Mouse (Mus musculus): Measurements from ENCODE around the gene Gprasp2.
A peak's percentile ranks its signal among the peaks of the same experiment; 100 is the strongest.
"Not testable (repeated sequence)": the region's sequence is repeated elsewhere in the genome, so short reads cannot be mapped to it uniquely, and the experiment has no call there.

The Gprasp2 gene

DNA sequence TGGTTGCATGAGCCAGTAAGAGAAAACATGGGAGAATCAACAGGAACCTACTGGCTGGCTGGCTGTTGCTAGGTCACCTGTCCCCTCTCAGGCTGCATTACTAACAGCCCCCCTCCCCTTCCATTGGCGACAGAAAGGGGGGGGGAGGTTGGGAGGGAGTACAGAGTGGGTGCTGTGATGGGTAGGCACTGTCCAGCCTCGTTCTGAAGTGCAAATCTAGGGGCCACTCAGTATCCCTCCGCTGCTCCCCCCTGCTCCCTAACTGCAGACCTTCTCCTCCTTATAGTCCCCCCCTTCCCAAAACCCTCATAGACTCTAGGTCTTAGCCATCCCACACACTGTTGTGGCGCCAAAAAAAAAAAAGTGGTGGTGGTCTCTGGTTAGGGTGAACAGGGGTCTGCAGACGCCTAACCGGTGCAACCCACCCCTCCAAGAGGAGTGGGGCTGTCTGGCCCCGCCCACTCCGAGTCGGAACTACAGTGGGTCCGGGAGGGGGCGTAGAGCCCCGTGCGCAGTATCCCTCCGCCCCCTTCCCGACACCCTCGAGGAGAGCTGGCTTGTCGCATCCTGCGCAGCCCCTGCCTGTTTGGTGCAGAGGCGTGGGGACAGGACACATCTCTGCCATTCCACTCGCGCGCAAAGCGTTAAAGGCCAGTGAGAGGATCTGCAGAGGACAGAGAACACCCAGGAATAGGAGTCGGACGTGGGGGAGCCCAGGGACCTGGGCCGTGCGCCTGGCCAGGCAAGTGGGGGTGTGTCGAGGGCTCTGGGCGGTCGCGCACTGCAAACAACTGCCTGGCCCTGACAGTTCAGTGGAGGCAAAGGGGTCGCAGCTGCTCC, at the start of gene Gprasp2:
TSS of gene Gprasp2 (plus strand) at position 514 of the 840 bp plus-strand sequence.
- DNase-seq (ENCODE audit: low spot score) = peak; percentile 59

DNA sequence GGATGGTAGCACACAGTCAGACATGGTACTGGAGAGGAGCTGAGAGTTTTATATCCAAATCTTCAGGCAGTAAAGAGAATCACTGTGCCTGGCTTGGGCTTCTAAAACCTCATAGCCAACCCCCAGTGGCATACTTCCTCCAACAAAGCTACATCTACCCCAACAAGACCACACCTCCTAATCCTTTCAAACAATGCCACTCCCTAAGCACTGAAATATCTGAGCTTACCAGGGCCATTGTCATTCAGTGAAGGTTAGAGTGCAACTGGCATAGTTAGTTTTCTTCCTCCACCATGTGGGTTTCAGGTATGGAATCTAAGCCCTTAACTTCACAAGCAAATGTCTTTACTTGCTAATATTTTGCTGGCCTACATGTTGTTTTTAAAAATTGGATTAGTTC, 47.3 kb upstream of the Gprasp2 start:
- DNase-seq (ENCODE audit: low spot score) = no peak

DNA sequence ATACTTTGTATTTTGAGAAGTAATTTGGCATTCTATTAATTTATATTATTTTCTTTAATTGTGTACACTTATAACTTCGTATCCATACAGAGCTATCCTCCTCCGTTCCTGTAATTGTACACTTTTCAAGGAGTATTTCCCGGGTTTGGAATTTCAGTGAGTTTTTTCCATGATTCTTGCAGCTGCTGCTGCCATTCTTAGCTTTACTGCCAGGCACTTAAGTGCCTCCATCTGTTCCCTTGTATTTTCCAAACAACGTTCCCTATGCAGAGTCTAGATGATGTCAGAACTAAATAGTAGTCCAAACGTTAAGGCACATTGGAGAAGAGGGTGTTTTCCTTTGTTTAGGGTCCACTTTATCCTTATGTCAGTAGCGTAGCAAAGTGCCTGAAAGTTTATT, 46.5 kb upstream of the Gprasp2 start:
- DNase-seq (ENCODE audit: low spot score) = no peak

DNA sequence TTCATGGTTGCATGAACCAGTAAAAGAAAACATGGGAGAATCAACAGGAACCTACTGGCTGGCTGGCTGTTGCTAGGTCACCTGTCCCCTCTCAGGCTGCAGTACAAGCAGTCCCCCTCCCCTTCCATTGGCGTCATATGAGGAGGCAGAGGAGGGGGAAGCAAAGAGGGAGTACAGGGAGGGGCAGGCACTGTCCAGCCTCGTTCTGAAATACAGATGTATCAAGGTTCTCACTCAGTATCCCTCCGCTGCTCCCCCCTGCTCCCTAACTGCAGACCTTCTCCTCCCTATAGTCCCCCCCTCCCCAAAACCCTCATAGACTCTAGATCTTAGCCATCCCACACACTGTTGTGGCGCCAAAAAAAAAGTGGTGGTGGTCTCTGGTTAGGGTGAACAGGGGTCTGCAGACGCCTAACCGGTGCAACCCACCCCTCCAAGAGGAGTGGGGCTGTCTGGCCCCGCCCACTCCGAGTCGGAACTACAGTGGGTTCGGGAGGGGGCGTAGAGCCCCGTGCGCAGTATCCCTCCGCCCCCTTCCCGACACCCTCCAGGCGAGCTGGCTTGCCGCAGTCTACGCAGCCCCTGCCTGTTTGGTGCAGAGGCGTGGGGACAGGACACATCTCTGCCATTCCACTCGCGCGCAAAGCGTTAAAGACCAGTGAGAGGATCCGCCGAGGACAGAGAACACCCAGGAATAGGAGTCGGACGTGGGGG, 43.1 kb upstream of the Gprasp2 start:
- peak; percentile 71 for DNase-seq (ENCODE audit: low spot score)

DNA sequence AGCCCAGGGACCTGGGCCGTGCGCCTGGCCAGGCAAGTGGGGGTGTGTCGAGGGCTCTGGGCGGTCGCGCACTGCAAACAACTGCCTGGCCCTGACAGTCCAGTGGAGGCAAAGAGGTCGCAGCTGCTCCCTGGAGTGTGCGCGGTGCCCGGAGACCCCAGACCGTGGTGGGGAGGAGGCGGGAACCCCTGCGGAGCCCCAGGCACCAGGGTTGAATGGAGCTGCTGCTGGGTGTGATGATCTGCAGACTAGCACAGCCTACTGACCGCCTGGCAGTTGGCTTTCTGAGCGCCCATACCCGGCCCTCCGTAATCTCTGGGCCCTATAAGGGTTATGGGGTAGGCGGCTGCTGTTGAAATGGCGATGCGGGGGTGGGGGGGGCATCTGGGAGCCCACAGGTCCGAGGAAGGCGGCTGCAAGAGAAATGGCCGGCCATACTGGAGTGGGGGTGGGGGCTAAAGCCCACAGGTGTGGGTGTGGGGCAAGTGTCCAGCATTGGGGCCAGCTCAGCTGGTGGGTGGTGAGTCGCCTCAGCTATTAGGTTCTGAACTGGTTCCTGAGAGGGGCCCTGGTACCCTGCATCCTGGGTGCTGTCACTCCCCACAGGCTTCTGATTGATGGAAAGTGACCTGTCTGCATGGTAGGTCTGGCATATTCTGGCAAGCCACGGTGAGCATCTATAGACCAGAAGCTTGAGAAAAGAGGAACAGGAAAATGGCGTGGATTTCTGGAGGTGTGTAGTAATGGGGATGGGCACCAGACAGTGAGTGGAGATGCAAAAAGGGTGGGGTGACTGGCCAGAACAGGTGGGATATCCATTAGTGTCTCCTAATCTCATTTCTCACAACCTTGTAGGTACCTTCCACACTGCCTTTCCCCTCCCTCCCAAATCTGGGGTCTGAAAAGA, 42.3 kb upstream of the Gprasp2 start:
- not testable (repeated sequence) for DNase-seq (ENCODE audit: low spot score)

DNA sequence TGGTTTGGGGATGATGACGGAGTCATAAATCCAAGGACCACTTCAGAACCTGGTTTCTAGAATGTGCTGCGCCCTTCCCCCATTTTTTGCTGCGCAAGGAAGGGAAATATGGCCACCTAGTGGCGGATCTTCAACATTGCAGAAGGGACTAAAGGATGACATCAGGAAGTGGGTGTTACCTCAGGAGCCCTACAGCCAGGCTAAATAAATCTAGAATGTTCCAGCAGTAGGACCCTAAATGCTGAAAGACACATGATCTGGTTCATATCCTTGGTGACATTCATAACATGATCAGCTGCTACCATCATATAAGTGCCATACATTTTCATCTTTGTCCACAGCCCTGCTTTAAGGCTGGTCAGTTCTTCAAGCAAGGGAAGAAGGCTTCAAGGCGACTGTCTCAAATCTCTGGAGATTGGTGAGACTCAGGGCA, 41.6 kb upstream of the Gprasp2 start, which contains the start of gene Bhlhb9:
TSS of gene Bhlhb9 (plus strand) at position 383 of the 433 bp plus-strand sequence.
- DNase-seq (ENCODE audit: low spot score) = peak; percentile 23

DNA sequence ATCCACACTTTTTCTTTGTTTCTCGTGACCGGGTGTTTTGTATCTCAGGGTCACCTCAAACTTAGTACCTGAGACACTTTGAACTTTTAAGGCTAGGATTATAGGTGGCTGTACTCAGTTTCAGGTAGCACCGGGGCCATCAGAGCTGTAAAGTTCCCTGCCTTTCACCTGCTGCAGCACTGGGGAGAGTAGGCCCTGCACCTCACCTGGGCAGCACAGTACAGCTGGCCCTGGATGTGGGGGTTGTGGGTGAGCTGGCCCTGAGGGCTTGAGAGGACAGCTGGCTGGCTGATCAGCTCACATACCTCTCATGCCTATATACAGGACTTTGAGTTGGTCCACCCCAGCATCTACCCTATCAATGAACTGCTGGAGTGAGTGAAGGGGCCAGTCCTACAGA, 34.7 kb upstream of the Gprasp2 start:
- no peak for DNase-seq (ENCODE audit: low spot score)

DNA sequence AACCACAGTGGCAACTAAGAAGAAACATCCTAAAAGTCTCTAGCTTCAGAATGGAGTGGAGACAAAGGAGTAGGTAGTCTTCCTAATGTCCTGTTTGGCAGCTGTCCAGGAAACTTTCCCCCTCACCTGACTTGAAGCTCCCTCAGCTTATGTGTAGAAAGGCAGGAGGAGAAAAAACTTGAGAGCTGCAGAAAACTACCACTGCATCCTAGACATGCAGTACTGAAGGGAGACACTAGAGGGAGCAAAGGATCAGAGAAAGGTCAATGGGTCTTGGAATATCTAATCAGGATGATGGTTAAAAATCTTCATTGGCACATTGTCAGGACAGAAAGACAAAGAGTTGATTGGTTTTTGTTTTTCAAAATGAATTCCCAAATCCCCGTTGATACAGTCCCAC, 33.1 kb upstream of the Gprasp2 start:
- no peak for DNase-seq (ENCODE audit: low spot score)

DNA sequence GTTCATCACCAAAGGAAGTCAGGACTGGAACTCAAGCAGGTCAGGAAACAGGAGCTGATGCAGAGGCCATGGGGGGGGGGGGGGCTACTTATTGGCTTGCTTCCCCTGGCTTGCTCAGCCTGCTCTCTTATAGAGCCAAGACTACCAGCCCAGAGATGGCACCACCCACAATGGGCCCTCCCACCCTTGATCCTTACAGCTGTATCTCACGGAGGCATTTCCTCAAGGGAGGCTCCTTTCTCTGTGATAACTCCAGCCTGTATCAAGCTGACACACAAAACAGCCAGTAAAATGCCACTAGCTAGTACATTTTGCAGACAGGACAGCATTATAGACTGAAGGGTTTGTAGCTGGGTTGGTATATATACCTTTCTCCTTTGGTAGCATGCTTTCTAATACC, 2.9 kb upstream of the Gprasp2 start:
- not testable (repeated sequence) for DNase-seq (ENCODE audit: low spot score)

DNA sequence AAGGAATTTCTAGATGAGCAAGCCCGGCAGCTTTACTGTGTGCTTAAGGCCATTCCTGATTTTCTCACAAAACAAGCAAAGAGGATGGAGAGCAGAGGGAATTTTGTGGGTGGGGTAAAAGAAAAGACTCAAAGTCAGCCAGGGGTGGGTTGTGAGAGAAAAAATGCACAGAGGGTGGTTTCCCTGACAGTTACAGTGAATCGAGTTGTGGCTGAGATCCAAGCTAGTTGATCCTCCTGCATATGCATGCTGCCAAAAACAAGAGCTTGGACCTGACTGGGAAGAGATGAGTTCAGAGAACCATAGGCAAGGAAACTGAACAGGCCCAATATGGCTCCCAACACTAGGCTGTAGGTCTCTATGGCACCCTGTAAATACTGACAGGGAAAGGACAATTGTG, 938 bp upstream of the Gprasp2 start:
- no peak for DNase-seq (ENCODE audit: low spot score)

DNA sequence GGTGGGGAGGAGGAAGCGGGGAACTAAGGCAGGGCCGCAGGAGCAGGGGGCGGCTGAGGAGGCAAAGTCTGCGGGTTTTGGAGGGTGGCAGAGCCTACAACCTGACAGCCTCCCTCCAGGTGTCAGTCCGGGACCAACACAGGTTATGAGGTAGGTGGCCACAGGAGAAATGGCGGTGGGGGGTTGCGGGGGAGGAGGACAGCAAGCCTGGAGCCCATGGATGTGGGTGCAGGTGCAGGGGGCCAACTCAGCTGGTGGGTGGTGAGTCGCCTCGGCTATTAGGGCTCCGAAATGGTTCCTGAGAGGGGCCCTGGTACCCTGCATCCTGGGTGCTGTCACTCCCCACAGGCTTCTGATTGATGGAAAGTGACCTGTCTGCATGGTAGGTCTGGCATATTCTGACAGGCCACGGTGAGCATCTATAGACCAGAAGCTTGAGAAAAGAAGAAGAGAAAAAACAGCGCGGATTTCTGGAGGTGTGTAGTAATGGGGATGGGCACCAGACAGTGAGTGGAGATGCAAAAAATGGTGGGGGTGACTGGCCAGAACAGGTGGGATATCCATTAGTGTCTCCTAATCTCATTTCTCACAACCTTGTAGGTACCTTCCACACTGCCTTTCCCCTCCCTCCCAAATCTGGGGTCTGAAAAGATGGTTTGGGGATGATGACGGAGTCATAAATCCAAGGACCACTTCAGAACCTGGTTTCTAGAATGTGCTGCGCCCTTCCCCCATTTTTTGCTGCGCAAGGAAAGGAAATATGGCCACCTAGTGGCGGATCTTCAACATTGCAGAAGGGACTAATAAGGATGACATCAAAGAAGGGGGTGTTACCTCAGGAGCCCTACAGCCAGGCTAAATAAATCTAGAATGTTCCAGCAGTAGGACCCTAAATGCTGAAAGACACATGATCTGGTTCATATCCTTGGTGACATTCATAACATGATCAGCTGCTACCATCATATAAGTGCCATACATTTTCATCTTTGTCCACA, 860 bp downstream of the Gprasp2 start:
- not testable (repeated sequence) for DNase-seq (ENCODE audit: low spot score)

DNA sequence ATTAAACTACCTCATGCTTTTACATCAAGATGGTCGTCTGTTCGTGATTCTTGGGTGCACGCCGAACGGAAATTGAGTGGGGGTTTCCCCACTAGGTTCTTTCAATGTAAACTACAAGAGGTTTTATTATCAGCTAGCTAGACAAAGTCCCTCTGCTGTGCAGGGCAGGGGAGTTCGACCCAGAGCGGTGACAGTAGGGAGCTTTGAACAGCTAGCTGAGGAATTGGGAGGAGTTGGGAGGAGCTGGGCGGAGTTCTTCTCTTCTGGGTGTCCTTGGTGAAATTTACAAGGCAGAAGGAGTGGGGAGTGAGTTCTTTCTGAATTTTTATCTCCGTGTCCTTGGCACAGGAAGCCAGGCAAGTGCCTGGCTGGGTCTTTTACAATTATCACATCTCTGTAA, 28.0 kb downstream of the Gprasp2 start:
- not testable (repeated sequence) for DNase-seq (ENCODE audit: low spot score)

DNA sequence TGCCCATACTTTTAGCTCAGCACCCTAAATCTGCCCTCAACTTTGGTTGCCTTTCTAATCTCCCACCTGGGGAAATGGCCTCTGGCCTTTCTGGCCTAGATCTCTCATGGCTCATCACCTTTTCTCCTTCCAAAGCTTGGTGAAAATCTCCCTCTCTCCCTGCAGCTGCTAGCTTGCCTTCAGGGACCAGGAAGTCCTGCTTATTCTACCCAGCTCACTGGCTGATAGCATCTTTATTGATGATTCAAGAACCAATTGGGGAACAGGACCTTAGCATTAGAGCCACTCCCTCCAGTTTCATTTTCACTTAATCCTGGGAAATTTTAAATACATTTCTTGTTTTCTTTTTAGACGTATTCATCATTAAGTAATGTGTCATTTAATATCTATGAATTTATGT, 37.8 kb downstream of the Gprasp2 start:
- DNase-seq (ENCODE audit: low spot score) = no peak

DNA sequence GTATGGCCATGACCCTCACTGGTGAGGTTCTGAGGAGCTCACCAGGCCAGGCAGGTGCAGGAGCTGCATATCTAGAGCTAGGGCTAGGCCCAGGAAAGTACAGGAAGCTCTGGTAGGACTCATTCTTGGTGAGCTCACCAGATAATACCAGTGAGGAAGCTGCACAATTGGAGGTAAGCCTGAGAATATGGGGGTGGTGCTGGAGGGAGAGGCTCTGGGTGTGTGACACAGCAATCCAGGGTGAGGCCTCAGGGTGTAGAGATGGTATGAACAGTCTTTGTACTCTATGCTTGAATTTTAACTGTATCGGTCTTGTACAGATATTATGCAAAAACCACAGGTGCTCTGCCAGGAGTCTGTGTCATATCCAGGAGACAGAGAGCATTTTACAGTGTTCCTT, 40.8 kb downstream of the Gprasp2 start:
- DNase-seq (ENCODE audit: low spot score) = no peak

DNA sequence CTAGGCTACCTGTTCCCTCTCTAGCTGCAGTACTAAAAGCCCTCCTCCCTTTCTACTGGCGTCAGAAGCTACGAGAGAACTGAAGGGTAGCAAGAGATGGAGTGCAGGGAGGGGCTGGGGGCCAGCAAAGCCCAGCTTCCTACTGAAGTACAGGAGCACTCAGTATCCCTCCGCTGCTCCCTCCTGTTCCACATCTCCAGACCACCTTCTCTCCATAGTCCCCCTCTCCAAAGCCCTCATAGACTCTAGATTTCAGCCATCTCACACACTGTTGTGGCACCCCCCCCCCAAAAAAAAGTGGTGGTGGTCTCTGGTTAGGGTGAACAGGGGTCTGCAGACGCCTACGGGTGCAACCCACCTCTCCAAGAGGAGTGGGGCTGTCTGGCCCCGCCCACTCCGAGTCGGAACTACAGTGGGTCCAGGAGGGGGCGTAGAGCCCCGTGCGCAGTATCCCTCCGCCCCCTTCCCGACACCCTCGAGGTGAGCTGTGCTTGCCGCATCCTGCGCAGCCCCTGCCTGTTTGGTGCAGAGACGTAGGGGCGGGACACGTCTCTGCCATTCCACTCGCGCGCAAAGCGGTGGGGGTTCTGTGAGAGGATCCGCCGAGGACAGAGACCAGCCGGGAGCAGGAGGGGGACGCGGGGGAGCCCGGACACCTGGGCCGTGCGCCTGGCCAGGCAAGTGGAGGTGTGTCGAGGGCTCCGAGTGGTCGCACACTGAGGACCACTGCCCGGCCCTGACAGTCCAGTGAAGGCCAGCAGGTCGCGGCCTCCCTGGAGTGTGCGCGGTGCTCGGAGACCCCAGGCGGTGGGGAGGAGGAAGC, 46.8 kb downstream of the Gprasp2 start:
- DNase-seq (ENCODE audit: low spot score) = peak; percentile 82

DNA sequence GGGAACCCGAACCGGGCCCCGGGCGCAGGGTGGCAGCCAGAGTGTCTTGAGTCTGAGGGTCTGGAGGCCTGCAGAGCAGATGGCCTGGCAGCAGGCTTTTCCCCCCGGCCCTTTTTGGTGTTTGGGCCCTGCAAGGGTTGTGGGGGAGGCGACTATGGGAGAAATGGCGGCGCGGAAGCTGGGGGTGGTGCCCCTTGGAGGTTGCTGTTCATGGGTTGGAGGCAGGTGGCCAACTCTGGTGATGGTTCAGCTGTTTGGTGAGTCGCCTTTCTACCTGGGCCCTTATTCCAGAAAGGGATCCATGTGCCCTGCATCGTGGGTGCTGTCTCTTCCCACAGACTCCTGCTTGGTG, 47.4 kb downstream of the Gprasp2 start:
- peak; percentile 31 for DNase-seq (ENCODE audit: low spot score)
